Mouse (Mus musculus) neutrophil, adult 59 days (primary cell): ENCODE measurements around the gene Sept10. TPM values are rescaled to one million over a fixed set of nuclear protein-coding genes. Genes with fewer than 3 reads are reported as not detected.

Experiments
- total RNA-seq, 2 experiments: library from RNA; stranded (reverse); gene quantifications; 1 replicate in 1 of 2; 2 replicates in 1 of 2; pipeline ENCODE4 v1.2.4; 2023

Gene Sept10
- 10 to 100 TPM; 12.7 to 16.4 TPM for total RNA-seq

DNA sequence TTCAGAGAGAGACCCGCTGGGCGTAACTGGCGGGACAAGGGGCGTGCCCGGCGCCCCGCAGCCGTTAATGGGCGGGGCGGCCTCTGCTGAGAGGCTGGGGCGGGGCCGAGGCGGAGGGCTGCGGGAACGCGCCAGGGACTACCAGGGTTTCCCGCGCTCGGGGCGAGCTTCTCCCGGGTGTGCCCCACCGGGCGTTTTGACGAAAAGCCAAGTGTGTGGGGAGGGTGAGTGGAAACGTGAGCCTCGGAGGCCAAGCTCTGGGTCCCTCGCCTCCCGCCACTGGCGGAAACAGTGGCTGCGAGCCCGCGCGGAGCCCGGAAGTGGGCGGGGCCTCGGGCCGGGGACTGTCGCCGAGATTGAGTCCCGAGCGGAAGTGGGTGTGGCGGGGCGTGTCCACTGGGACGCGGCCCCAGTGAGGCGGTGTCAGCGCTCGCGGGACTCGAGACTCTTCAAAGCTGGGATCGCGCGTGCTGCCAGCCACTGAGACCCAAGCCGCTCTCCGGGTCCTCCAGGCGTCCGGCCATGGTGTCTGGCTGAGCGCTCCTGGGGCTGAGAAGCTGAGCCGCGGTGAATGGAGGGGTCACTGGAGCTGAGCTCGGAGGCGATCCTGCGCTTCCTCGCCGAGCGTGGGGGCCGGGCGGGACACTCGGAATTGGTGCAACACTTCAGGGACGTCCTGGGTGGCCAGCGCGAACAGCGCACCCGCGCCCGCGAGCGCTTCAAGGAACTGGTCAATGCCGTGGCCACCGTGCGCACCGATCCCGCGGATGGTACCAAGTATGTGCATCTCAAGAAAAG lies at the start of gene Sept10, which contains the start of gene Sowahc:
Sept10 (minus strand) TSS at position 375 of the 798 bp plus-strand sequence.
Sowahc (plus strand) TSS at position 481 of the 798 bp plus-strand sequence.

Other genes starting within 250 kb of the Sept10 start
- 10 to 100 TPM; 23.3 to 34.3 TPM for gene Sowahc, start 106 bp upstream of the Sept10 start, total RNA-seq
- 1 to 10 TPM; 5.7 to 6.9 TPM for gene P4ha1, start 101.4 kb upstream of the Sept10 start, total RNA-seq
- 1 to 10 TPM; 3.9 to 5.1 TPM for gene Gm10273, start 173.8 kb upstream of the Sept10 start, total RNA-seq
- not detected for gene Pla2g12b, start 181.8 kb upstream of the Sept10 start, total RNA-seq
- under 1 TPM; 0.16 to 0.26 TPM for gene Oit3, start 219.9 kb upstream of the Sept10 start, total RNA-seq